Mouse (Mus musculus): ENCODE measurements at regions not wholly inside any gene's neighbourhood (a gene's known extent, or its start where the extent isn't known, plus 50 kb on each side); places are given as distances from the start of the nearest gene placed in this dataset.

GRCm38 (mm10) chr16:7863406-7863805 is 561.5 kb downstream of the Tmem114 start:
- no peak for DNase-seq (ENCODE audit: low read depth)

GRCm38 (mm10) chr16:7839139-7839538 is 585.8 kb downstream of the Tmem114 start:
- no peak for DNase-seq (ENCODE audit: low read depth)

- no peak for DNase-seq (ENCODE audit: low read depth)
Measured at GRCm38 (mm10) chr16:7831142-7831541, 593.8 kb downstream of the Tmem114 start.

- DNase-seq (ENCODE audit: low read depth) = no peak
Measured at GRCm38 (mm10) chr16:7829939-7830650, 594.8 kb downstream of the Tmem114 start.

GRCm38 (mm10) chr16:7801161-7801560 is 623.8 kb downstream of the Tmem114 start:
- DNase-seq (ENCODE audit: low read depth) = no peak

- no peak for DNase-seq (ENCODE audit: low read depth)
Measured at GRCm38 (mm10) chr16:7797176-7797786, 627.7 kb downstream of the Tmem114 start.

- DNase-seq (ENCODE audit: low read depth) = no peak
Measured at GRCm38 (mm10) chr16:7795561-7795960, 629.4 kb downstream of the Tmem114 start.

GRCm38 (mm10) chr16:7792521-7792920 is 632.4 kb downstream of the Tmem114 start:
- no peak for DNase-seq (ENCODE audit: low read depth)

- DNase-seq (ENCODE audit: low read depth) = no peak
Measured at GRCm38 (mm10) chr16:7790260-7790659, 634.7 kb downstream of the Tmem114 start.

- DNase-seq (ENCODE audit: low read depth) = no peak
Measured at GRCm38 (mm10) chr16:7788209-7788608, 636.7 kb downstream of the Tmem114 start.

- no peak for DNase-seq (ENCODE audit: low read depth)
Measured at GRCm38 (mm10) chr16:7781506-7781905, 643.4 kb downstream of the Tmem114 start.

- no peak for DNase-seq (ENCODE audit: low read depth)
Measured at GRCm38 (mm10) chr16:7775635-7776034, 649.3 kb downstream of the Tmem114 start.

- DNase-seq (ENCODE audit: low read depth) = no peak
Measured at GRCm38 (mm10) chr16:7768433-7768832, 656.5 kb downstream of the Tmem114 start.

- DNase-seq (ENCODE audit: low read depth) = no peak
Measured at GRCm38 (mm10) chr16:7767691-7768090, 657.2 kb downstream of the Tmem114 start.

- no peak for DNase-seq (ENCODE audit: low read depth)
Measured at GRCm38 (mm10) chr16:7764383-7764782, 660.6 kb downstream of the Tmem114 start.

GRCm38 (mm10) chr16:7728186-7728585 is 696.8 kb downstream of the Tmem114 start:
- no peak for DNase-seq (ENCODE audit: low read depth)

- DNase-seq (ENCODE audit: low read depth) = no peak
Measured at GRCm38 (mm10) chr16:7725225-7725624, 699.7 kb downstream of the Tmem114 start.

GRCm38 (mm10) chr16:7701471-7701870 is 723.5 kb downstream of the Tmem114 start:
- DNase-seq (ENCODE audit: low read depth) = no peak

- DNase-seq (ENCODE audit: low read depth) = no peak
Measured at GRCm38 (mm10) chr16:7685484-7685883, 739.5 kb downstream of the Tmem114 start.

GRCm38 (mm10) chr16:7666096-7666495 is 758.8 kb downstream of the Tmem114 start:
- DNase-seq (ENCODE audit: low read depth) = no peak

- DNase-seq (ENCODE audit: low read depth) = no peak
Measured at GRCm38 (mm10) chr16:7658133-7658532, 766.8 kb downstream of the Tmem114 start.

- no peak for DNase-seq (ENCODE audit: low read depth)
Measured at GRCm38 (mm10) chr16:7654451-7654850, 770.5 kb downstream of the Tmem114 start.

- DNase-seq (ENCODE audit: low read depth) = no peak
Measured at GRCm38 (mm10) chr16:7649771-7650170, 775.2 kb downstream of the Tmem114 start.
